Mouse (Mus musculus) layer of hippocampus, adult 2 months (tissue): ENCODE measurements around the gene Arid1b. TPM values are rescaled to one million over a fixed set of nuclear protein-coding genes. Genes with fewer than 3 reads are reported as not detected.

Experiments
- DNase-seq, 2 experiments: peaks; one replicate each; pipeline ENCODE4 v3.0.0; 2022; ENCODE audit warnings: low spot score in 2 of 2
- H3K27ac ChIP-seq: fragments of 200-600 bp; 2 replicates; pipeline ENCODE4 v1.8.1; 2022
- H3K4me3 ChIP-seq: fragments of 200-600 bp; 2 replicates; pipeline ENCODE4 v1.8.1; 2022; ENCODE audit warnings: mild to moderate bottlenecking
- CTCF ChIP-seq: fragments of 200-600 bp; conservative IDR thresholded peaks from 2 replicates; pipeline ENCODE4 v1.8.1; 2022; ENCODE audit warnings: antibody characterized with exemption, mild to moderate bottlenecking, moderate library complexity
- total RNA-seq, 2 experiments: library from RNA; stranded (reverse); gene quantifications; 2 replicates each; pipeline ENCODE4 v1.2.3; 2021

The Arid1b gene
- total RNA-seq, 2 experiments from 2014 or later = 114 to 119 TPM

GRCm38 (mm10) chr17:5331387-5331786, 337.3 kb downstream of the Arid1b start:
- Histone ChIP-seq H3K27ac (no peak overlapping the region), H3K4me3 (no peak overlapping the region)
- TF ChIP-seq CTCF = peak; percentile 75
- DNase-seq = no peak

- H3K4me3 ChIP-seq = no peak overlapping the region
- DNase-seq = no peak
- no peak for TF ChIP-seq CTCF
- H3K27ac ChIP-seq = 0 out of 2 replicates have a peak overlapping the region, but pooled peaks have one; percentile 1
Measured at GRCm38 (mm10) chr17:5334567-5334966, 340.4 kb downstream of the Arid1b start.

GRCm38 (mm10) chr17:5344426-5344825, 350.3 kb downstream of the Arid1b start:
- TF ChIP-seq CTCF = no peak
- DNase-seq = no peak
- H3K4me3 ChIP-seq = no peak overlapping the region
- peak overlapping the region; percentile 18; the same call in 1 of the 2 replicates for H3K27ac ChIP-seq

GRCm38 (mm10) chr17:5345810-5346209, 351.7 kb downstream of the Arid1b start:
- Histone ChIP-seq H3K4me3 (no peak overlapping the region), H3K27ac (no peak overlapping the region)
- DNase-seq = no peak
- no peak for TF ChIP-seq CTCF

- TF ChIP-seq CTCF = peak; percentile 48
- peak; percentile 61 to 68 for DNase-seq
- H3K27ac ChIP-seq = no peak overlapping the region
- no peak overlapping the region for H3K4me3 ChIP-seq
Measured at GRCm38 (mm10) chr17:5352901-5353300, 358.8 kb downstream of the Arid1b start.

- TF ChIP-seq CTCF = no peak
- Histone ChIP-seq H3K4me3 (no peak overlapping the region), H3K27ac (no peak overlapping the region)
- no peak for DNase-seq
Measured at GRCm38 (mm10) chr17:5360759-5361158, 366.6 kb downstream of the Arid1b start.

- TF ChIP-seq CTCF = no peak
- H3K4me3 ChIP-seq = no peak overlapping the region
- H3K27ac ChIP-seq = peak overlapping the region; percentile 14; the same call in 1 of the 2 replicates
- no peak for DNase-seq
Measured at GRCm38 (mm10) chr17:5365992-5366398, 371.9 kb downstream of the Arid1b start.

- no peak for DNase-seq
- peak overlapping the region; percentile 61 for H3K27ac ChIP-seq
- H3K4me3 ChIP-seq = no peak overlapping the region
- no peak for TF ChIP-seq CTCF
Measured at GRCm38 (mm10) chr17:5371032-5371431, 376.9 kb downstream of the Arid1b start.

GRCm38 (mm10) chr17:5371521-5371920, 377.4 kb downstream of the Arid1b start:
- no peak for DNase-seq
- TF ChIP-seq CTCF = no peak
- Histone ChIP-seq H3K27ac (peak overlapping the region; percentile 61; the same call in 1 of the 2 replicates), H3K4me3 (no peak overlapping the region)

- TF ChIP-seq CTCF = no peak
- Histone ChIP-seq H3K27ac (peak overlapping the region; percentile 76), H3K4me3 (no peak overlapping the region)
- no peak for DNase-seq
Measured at GRCm38 (mm10) chr17:5372951-5373350, 378.8 kb downstream of the Arid1b start.

- no peak for TF ChIP-seq CTCF
- DNase-seq = peak; percentile 47 to 82
- no peak overlapping the region for H3K4me3 ChIP-seq
- H3K27ac ChIP-seq = peak overlapping the region; percentile 79
Measured at GRCm38 (mm10) chr17:5377151-5377929, 383.2 kb downstream of the Arid1b start.

GRCm38 (mm10) chr17:5377930-5378310, 383.8 kb downstream of the Arid1b start:
- no peak for DNase-seq
- peak overlapping the region; percentile 79 for H3K27ac ChIP-seq
- TF ChIP-seq CTCF = no peak
- no peak overlapping the region for H3K4me3 ChIP-seq

- H3K27ac ChIP-seq = no peak overlapping the region
- TF ChIP-seq CTCF = no peak
Measured at GRCm38 (mm10) chr17:5385694-5386093, 391.6 kb downstream of the Arid1b start.

More at GRCm38 (mm10) chr17:5385694-5386093, 391.6 kb downstream of the Arid1b start:
- no peak overlapping the region for H3K4me3 ChIP-seq
- no peak for DNase-seq
